Mouse (Mus musculus): ENCODE measurements around the gene Cyyr1.
"Not testable (repeated sequence)": the region's sequence is repeated elsewhere in the genome, so short reads cannot be mapped to it uniquely, and the experiment has no call there.

Gene Cyyr1

DNA sequence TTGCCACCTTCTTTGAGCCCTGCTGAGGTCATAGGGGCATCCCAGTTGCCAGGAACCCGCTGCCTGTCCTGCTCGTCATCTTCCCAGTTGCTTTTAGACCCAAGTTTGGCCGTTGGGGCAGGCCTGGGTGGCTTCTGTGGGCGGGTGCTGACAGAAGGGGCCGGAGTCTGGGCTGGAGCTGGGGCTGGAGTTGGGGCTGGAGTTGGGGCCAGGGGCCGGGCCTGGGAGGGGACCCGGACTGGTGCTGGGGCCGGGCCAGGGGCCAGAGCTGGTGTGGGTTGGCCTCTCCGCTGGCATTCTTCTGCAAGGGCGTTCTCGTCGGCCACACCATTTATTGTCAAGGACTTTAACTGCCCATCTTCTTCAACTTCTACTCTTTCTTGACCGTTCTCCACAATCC, at the start of gene Cyyr1:
Gene Cyyr1, minus strand, starts transcription at position 101 of the 400 bp plus-strand sequence.
- DNase-seq (ENCODE audit: extremely low spot score, low read depth, low spot score): not testable (repeated sequence)

- no peak for DNase-seq (ENCODE audit: extremely low spot score, low read depth, low spot score)
These were observed 35.6 kb upstream of the Cyyr1 start for GRCm38 (mm10) chr16:85588844-85589243.

DNA sequence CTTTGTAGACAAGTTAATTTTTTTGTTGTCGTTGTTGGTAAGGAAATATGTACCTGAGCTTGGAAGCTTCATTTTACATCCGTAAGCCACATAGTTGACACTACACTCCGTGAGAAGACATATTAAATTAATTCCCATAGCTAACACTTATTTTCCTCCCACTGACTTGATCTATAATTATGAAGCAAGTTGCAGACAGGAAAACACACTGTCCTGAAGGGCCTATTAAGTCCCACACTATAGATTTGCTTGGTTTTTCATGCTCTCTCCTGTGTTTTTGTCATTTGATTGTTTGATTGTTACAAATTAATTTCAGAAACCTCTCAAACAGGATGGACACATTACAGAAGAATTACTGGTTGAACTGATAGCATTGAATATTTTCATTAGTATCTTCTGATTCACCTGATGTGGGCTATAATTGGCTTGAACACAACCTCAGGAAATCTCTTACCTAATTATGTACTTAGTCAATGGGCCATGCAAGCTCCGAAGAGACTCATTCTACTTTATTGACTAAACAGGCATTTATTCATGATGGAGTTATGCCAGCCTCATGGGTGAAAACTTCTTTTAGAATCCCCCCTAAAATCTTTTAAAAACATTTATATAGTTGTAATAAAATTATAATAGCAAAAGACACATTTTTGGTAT, 34.5 kb upstream of the Cyyr1 start:
- no peak for DNase-seq (ENCODE audit: extremely low spot score, low read depth, low spot score)

DNA sequence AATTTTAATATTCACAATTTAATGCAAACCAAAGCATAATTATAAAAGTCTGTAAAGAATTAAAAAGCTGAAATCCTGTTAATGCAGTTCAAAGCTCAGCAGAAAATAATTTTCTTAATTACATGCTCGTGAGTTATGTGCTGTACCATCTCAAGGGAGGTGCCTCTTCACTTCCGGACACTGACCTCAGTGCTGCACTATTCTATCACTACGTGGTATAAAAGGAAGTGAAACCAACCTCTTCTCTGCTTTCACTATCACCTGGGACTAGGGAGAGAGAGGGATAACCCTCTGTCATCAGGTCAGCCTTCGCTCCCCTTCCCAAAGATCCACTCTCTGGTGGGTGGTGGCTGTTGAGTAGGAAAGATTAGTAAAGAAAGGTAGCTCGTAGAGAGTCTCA, 13.3 kb upstream of the Cyyr1 start:
- no peak for DNase-seq (ENCODE audit: extremely low spot score, low read depth, low spot score)

DNA sequence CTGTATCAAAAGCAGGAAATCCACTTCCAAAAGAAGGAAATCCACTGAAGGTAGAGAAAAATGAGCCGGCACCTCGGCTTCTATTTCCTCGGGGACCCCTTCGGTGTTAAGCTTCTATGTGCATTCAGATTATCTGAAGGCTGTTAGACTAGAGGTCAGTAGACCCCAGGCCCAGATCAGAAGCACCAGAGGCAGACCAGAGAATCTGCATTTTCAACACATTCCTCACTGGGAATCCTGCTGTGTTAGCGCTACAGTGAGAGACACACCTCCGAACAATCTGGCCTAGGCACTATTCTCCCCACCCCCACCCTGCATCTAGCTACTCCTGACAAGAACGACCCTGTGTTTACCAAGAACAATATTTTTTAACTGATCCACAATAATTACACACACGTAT, 641 bp upstream of the Cyyr1 start:
- no peak for DNase-seq (ENCODE audit: extremely low spot score, low read depth, low spot score)

- DNase-seq (ENCODE audit: extremely low spot score, low read depth, low spot score): not testable (repeated sequence)
These were observed 1.2 kb downstream of the Cyyr1 start for GRCm38 (mm10) chr16:85551976-85552375.

DNA sequence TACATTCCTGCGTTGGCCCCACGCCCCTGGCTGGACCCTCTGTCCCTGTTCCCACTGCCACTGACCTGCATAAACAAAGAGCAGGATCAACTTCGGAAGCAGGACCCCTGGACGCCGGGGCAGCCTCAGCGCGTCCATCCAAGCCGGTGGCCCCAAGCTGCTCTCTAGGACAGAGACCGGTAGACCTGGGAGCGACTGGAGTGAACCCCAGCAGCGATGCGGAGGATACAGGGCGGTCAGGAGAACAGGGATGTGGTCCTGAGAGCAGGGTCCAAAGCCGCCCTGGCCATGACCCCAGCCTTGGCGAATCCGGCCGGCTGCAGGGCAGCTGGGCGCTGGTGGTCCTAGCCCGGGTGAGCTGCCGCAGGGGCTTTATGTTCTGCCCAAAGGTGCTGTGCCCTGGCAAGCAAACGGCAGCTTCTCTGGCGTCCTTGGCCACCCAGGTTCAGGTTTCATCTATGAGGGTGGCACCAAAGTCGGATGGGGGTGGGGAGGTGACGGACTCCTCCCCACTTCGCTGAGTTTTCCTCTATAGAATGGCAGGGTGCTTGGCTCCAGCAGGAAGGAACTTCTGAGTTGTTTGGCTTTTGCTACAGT, 3.1 kb downstream of the Cyyr1 start:
- DNase-seq (ENCODE audit: extremely low spot score, low read depth, low spot score): no peak

- no peak for DNase-seq (ENCODE audit: extremely low spot score, low read depth, low spot score)
These were observed 6.7 kb downstream of the Cyyr1 start for GRCm38 (mm10) chr16:85546519-85546918.

- no peak for DNase-seq (ENCODE audit: extremely low spot score, low read depth, low spot score)
These were observed 11.4 kb downstream of the Cyyr1 start for GRCm38 (mm10) chr16:85541676-85542273.

DNA sequence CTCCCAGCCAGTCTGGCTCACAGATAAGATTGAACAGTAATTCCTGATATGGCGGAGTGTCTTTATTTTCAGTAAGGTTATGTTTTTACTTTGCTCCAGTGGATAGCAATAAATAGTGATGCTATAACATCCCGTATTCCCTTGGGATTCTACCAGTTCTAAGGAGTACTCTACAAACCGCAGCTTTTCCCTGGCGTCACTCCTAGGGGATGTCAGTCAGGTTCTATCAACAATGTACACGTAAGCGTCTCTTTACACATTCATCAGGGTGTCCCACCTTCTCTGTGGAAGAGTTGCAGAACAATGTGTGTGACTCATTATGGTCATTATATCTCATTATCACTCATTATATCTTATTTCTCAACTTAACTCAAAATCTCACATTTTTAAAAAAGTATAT, 12.2 kb downstream of the Cyyr1 start:
- DNase-seq (ENCODE audit: extremely low spot score, low read depth, low spot score): no peak

- no peak for DNase-seq (ENCODE audit: extremely low spot score, low read depth, low spot score)
These were observed 14.8 kb downstream of the Cyyr1 start for GRCm38 (mm10) chr16:85538367-85538766.

DNA sequence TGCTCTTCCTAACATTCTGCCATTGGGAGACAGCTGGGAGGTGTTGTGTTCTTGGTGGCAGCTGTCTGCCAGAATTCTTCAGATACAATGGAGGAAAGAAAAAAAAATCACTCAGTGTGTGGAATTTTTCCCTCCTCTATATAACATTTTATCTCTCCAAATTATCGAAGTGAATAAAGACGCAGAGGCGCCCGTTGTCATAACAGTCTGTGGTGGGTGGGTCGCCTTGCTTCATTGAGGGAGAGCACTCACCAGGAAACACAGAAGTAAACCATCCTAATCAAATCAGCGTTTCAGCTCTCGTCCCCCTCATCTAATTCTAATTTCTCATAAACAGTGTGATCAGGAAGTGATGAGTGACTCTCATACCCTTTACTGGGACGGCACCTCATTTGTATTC, 17.1 kb downstream of the Cyyr1 start:
- DNase-seq (ENCODE audit: extremely low spot score, low read depth, low spot score): no peak

GRCm38 (mm10) chr16:85527743-85528620, 25.2 kb downstream of the Cyyr1 start:
- no peak for DNase-seq (ENCODE audit: extremely low spot score, low read depth, low spot score)

DNA sequence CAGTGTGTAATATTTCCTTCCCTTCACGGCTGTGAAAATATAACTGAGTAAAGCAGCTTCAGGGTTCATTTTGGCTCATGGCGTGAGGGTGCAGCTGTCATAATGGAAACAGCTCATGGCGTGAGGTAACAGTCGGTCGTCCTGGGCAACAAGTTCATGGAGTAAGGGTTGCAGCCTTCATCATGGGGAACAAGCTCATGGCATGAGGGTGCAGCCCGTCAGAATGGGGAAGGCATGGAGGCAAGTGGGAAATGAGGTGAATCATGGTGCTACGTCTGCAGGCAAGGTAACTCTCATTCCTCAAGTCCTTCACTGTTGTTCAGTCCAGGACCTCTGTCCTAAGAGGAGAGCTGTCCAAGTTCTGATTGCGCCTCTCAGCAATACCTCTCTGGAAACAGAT, 28.6 kb downstream of the Cyyr1 start:
- DNase-seq (ENCODE audit: extremely low spot score, low read depth, low spot score): no peak

- DNase-seq (ENCODE audit: extremely low spot score, low read depth, low spot score): no peak
These were observed 45.9 kb downstream of the Cyyr1 start for GRCm38 (mm10) chr16:85507264-85507663.

- no peak for DNase-seq (ENCODE audit: extremely low spot score, low read depth, low spot score)
These were observed 48.1 kb downstream of the Cyyr1 start for GRCm38 (mm10) chr16:85505108-85505507.

DNA sequence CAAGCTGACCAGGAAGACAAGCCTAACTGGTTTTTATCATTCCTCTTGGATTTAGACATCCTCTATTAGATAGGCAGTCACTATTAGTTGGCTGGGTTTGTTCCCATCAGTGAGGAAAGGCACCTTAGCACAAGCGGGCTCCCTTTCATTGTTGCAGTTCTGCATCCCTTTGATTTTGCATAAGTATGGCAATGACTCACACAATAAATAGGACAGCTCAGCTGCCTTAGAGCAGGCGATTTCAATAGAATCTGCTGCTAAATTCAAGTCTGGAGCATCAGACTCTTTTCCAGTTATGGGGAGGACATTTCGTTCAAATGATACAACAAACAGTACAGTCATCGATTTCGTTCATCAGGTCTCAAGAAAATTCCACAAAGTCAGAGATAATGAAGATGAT, 49.8 kb downstream of the Cyyr1 start:
- no peak for DNase-seq (ENCODE audit: extremely low spot score, low read depth, low spot score)

DNA sequence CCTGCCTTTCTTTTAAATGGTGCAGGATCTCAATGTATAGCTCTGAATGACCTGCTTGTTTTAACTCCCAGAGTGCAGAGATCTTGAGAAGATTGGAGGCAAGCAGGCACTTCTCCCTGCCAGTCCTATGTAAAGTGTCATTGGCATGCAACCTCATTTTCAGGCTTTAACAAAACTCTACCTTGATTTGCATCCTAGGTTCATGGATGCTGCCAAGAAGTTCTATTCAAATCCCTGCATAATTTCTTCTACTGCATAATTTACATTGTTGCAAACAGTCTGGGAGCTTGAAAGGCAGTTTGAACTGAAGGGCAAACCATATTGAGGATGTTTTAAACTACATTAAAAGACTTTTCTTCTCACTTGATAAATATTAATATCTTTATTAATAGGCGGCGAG, 57.4 kb downstream of the Cyyr1 start:
- DNase-seq (ENCODE audit: extremely low spot score, low read depth, low spot score): no peak

DNA sequence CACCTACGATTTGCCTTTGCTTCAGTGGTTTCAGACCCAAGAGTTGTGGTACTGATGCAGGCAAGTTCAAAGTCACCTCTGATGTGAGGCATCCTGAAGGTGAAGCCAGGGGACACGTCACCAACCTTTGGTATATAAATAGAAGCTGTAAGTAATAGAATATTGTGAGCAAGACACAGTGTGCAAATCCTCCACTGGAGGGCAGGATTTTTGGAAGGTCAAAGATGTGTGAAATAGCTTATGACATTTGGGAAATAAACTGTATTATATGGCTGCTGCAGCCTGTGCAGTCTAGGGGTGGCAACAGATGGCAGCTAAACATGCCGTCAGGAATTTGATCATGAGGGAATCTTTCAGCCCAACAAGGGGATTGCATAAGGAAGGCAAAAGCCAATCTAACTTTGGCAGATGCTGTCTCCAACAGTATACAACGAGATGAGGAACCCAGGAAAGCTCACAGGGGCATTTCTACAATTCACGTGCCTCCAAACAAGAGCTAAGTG, 65.0 kb downstream of the Cyyr1 start:
- no peak for DNase-seq (ENCODE audit: extremely low spot score, low read depth, low spot score)

- no peak for DNase-seq (ENCODE audit: extremely low spot score, low read depth, low spot score)
These were observed 65.9 kb downstream of the Cyyr1 start for GRCm38 (mm10) chr16:85487266-85487665.

- no peak for DNase-seq (ENCODE audit: extremely low spot score, low read depth, low spot score)
These were observed 68.6 kb downstream of the Cyyr1 start for GRCm38 (mm10) chr16:85484557-85484956.
